Mouse (Mus musculus) forebrain, embryonic 14.5 days (tissue): ENCODE results near the gene Zeb2. TPM values are rescaled to one million over a fixed set of nuclear protein-coding genes. Genes with fewer than 3 reads are reported as not detected.

ENCODE experiments used
- ATAC-seq: fragments of 200-750 bp; cut with Nextera tagmentation; 2 replicates; pipeline ENCODE4 v1.8.0; 2017; ENCODE audit warnings: mild to moderate bottlenecking, moderate library complexity
- DNase-seq: peaks from one replicate; pipeline ENCODE4 v3.0.0-alpha.2; 2015; ENCODE audit warnings: low spot score
- H3K27ac ChIP-seq: fragments of 300-500 bp; sonication (generic); 2 replicates; pipeline ENCODE4 v1.5.1; 2014; ENCODE audit warnings: low read depth, mild to moderate bottlenecking, control low read depth, low read length, moderate library complexity
- H3K27me3 ChIP-seq: fragments of 300-500 bp; sonication (generic); replicated peaks from 2 replicates; pipeline ENCODE4 v1.6.1; 2014; ENCODE audit warnings: low read length, control low read depth, mixed read lengths; ENCODE audit not compliant: control insufficient read depth, insufficient read depth
- H3K36me3 ChIP-seq: fragments of 300-500 bp; sonication (generic); 2 replicates; pipeline ENCODE4 v1.6.1; 2014; ENCODE audit warnings: low read length, control low read depth; ENCODE audit not compliant: control insufficient read depth, insufficient read depth
- H3K4me1 ChIP-seq: fragments of 300-500 bp; sonication (generic); 2 replicates; pipeline ENCODE4 v1.6.1; 2014; ENCODE audit warnings: antibody characterized with exemption, low read length, control low read depth; ENCODE audit not compliant: control insufficient read depth, insufficient read depth
- H3K4me2 ChIP-seq: fragments of 300-500 bp; sonication (generic); 2 replicates; pipeline ENCODE4 v1.6.1; 2014; ENCODE audit warnings: mild to moderate bottlenecking, control low read depth, low read length
- H3K4me3 ChIP-seq: fragments of 300-500 bp; sonication (generic); 2 replicates; pipeline ENCODE4 v1.5.1; 2014; ENCODE audit warnings: low read depth, low read length, control low read depth
- H3K9ac ChIP-seq: fragments of 300-500 bp; sonication (generic); 2 replicates; pipeline ENCODE4 v1.6.1; 2014; ENCODE audit warnings: mild to moderate bottlenecking, low read length, control low read depth, moderate library complexity
- H3K9me3 ChIP-seq: fragments of 300-500 bp; sonication (generic); replicated peaks from 2 replicates; pipeline ENCODE4 v1.6.1; 2016; ENCODE audit warnings: low read length, control low read depth, mixed read lengths; ENCODE audit not compliant: control insufficient read depth
- WGBS: fragments of 180-500 bp; shearing (Covaris S2); extraction: QIAGEN DNeasy Blood & Tissue Kit; methylation state at CpG from one replicate; pipeline ENCODE4 v1.1.7; 2014; 5-methylcytosine and 5-hydroxymethylcytosine counted together
- polyA plus RNA-seq: library from polyadenylated mRNA; unstranded; fragments of >200 nt; fragmentation: Nextera tagmentation; extraction: Ambion mirVana; gene quantifications from 2 replicates; pipeline ENCODE4 v1.2.1, GENCODE M21; 2014

The Zeb2 gene
- polyA plus RNA-seq, 1 experiment from 2014 or later = 70.6 TPM

GRCm38 (mm10) chr2:45087208-45087607 lies 30.0 kb downstream of the Zeb2 start:
- Histone ChIP-seq H3K9me3 (no peaks in the 10 kb centered on the region), H3K4me2 (no peak overlapping the region), H3K27ac (no peak overlapping the region), H3K36me3 (peaks cover 2% of the 10 kb centered on the region; the same call in 1 of the 2 replicates), H3K4me1 (peaks cover 30% of the 10 kb centered on the region), H3K4me3 (no peak overlapping the region), H3K27me3 (no peaks in the 10 kb centered on the region), H3K9ac (no peak overlapping the region)
- WGBS = 83% methylated on average over 4 of the region's 4 CpGs
- ATAC-seq (no peak), DNase-seq (no peak)

GRCm38 (mm10) chr2:45085653-45086052 lies 31.5 kb downstream of the Zeb2 start:
- Histone ChIP-seq H3K4me2 (no peak overlapping the region), H3K36me3 (peaks cover 2% of the 10 kb centered on the region; the same call in 1 of the 2 replicates), H3K27ac (no peak overlapping the region), H3K4me1 (peaks cover 36% of the 10 kb centered on the region), H3K9me3 (no peaks in the 10 kb centered on the region), H3K9ac (no peak overlapping the region), H3K4me3 (no peak overlapping the region), H3K27me3 (no peaks in the 10 kb centered on the region)
- DNase-seq (no peak), ATAC-seq (no peak)
- 90% methylated on average over 5 of the region's 5 CpGs for WGBS

- Histone ChIP-seq H3K4me1 (peaks cover 25% of the 10 kb centered on the region; the same call in 1 of the 2 replicates), H3K4me2 (peak overlapping the region; percentile 6; the same call in 1 of the 2 replicates), H3K27ac (no peak overlapping the region), H3K9ac (no peak overlapping the region), H3K4me3 (no peak overlapping the region), H3K36me3 (peaks cover 2% of the 10 kb centered on the region; the same call in 1 of the 2 replicates), H3K9me3 (no peaks in the 10 kb centered on the region), H3K27me3 (no peaks in the 10 kb centered on the region)
- 27% methylated on average over 10 of the region's 10 CpGs for WGBS
- DNase-seq = no peak
- peak; percentile 42 for ATAC-seq
Measured at GRCm38 (mm10) chr2:45083042-45083441, 34.2 kb downstream of the Zeb2 start.

GRCm38 (mm10) chr2:45081559-45081958 lies 35.6 kb downstream of the Zeb2 start:
- H3K4me3 ChIP-seq = no peak overlapping the region
- no peaks in the 10 kb centered on the region for H3K27me3 ChIP-seq
- 0 out of 2 replicates have a peak overlapping the region, but pooled peaks have one; percentile 11 for H3K27ac ChIP-seq
- no peak for ATAC-seq
- H3K9me3 ChIP-seq = no peaks in the 10 kb centered on the region
- peaks cover 8% of the 10 kb centered on the region; the same call in 1 of the 2 replicates for H3K36me3 ChIP-seq
- 72% methylated on average over 4 of the region's 4 CpGs for WGBS
- no peak for DNase-seq
- peaks cover 25% of the 10 kb centered on the region; the same call in 1 of the 2 replicates for H3K4me1 ChIP-seq
- H3K9ac ChIP-seq = no peak overlapping the region
- no peak overlapping the region for H3K4me2 ChIP-seq

GRCm38 (mm10) chr2:45077938-45078487 lies 39.2 kb downstream of the Zeb2 start:
- DNase-seq (no peak), ATAC-seq (no peak)
- no peak overlapping the region for H3K4me2 ChIP-seq
- H3K36me3 ChIP-seq = peaks cover 5% of the 10 kb centered on the region; the same call in 1 of the 2 replicates
- no peak overlapping the region; the same call in 1 of the 2 replicates for H3K27ac ChIP-seq
- H3K4me3 ChIP-seq = no peak overlapping the region
- peaks cover 22% of the 10 kb centered on the region for H3K4me1 ChIP-seq
- H3K9me3 ChIP-seq = no peaks in the 10 kb centered on the region
- 66% methylated on average over 3 of the region's 3 CpGs for WGBS
- no peak overlapping the region for H3K9ac ChIP-seq
- no peaks in the 10 kb centered on the region for H3K27me3 ChIP-seq

GRCm38 (mm10) chr2:45077383-45077782 lies 39.8 kb downstream of the Zeb2 start:
- Histone ChIP-seq H3K9me3 (no peaks in the 10 kb centered on the region), H3K4me2 (no peak overlapping the region), H3K9ac (no peak overlapping the region), H3K36me3 (peaks cover 5% of the 10 kb centered on the region; the same call in 1 of the 2 replicates), H3K4me1 (peaks cover 21% of the 10 kb centered on the region), H3K27me3 (no peaks in the 10 kb centered on the region), H3K4me3 (no peak overlapping the region), H3K27ac (no peak overlapping the region)
- ATAC-seq (no peak), DNase-seq (no peak)
- WGBS = 84% methylated on average over 5 of the region's 5 CpGs

GRCm38 (mm10) chr2:45073025-45073424 lies 44.2 kb downstream of the Zeb2 start:
- ATAC-seq = no peak
- H3K27ac ChIP-seq = no peak overlapping the region
- no peaks in the 10 kb centered on the region for H3K9me3 ChIP-seq

GRCm38 (mm10) chr2:45071296-45071695 lies 45.9 kb downstream of the Zeb2 start:
- Histone ChIP-seq H3K27me3 (no peaks in the 10 kb centered on the region), H3K27ac (no peak overlapping the region), H3K36me3 (no peaks in the 10 kb centered on the region), H3K4me1 (peaks cover 13% of the 10 kb centered on the region), H3K4me3 (no peak overlapping the region), H3K9me3 (no peaks in the 10 kb centered on the region), H3K4me2 (no peak overlapping the region), H3K9ac (no peak overlapping the region)
- WGBS = 22% methylated on average over 5 of the region's 5 CpGs
- DNase-seq (no peak), ATAC-seq (no peak)

More at GRCm38 (mm10) chr2:45073025-45073424, 44.2 kb downstream of the Zeb2 start:
- Histone ChIP-seq H3K9ac (no peak overlapping the region), H3K4me1 (peaks cover 13% of the 10 kb centered on the region), H3K4me2 (no peak overlapping the region), H3K4me3 (no peak overlapping the region), H3K36me3 (peaks cover 5% of the 10 kb centered on the region; the same call in 1 of the 2 replicates), H3K27me3 (no peaks in the 10 kb centered on the region)
- 3% methylated on average over 6 of the region's 6 CpGs for WGBS
- no peak for DNase-seq

GRCm38 (mm10) chr2:45070612-45071276 lies 46.5 kb downstream of the Zeb2 start:
- peaks cover 13% of the 10 kb centered on the region for H3K4me1 ChIP-seq

More at GRCm38 (mm10) chr2:45070612-45071276, 46.5 kb downstream of the Zeb2 start:
- WGBS = 42% methylated on average over 6 of the region's 6 CpGs
- Histone ChIP-seq H3K27ac (no peak overlapping the region), H3K27me3 (no peaks in the 10 kb centered on the region), H3K36me3 (no peaks in the 10 kb centered on the region), H3K4me2 (no peak overlapping the region), H3K4me3 (no peak overlapping the region), H3K9me3 (no peaks in the 10 kb centered on the region), H3K9ac (no peak overlapping the region)
- no peak for ATAC-seq
- no peak for DNase-seq
